ENCODE assay signal across 2 mouse cellular contexts in genomic region chr5:135362572-135362971, GRCm38 (mm10).
TF ChIP-seq lines count a peak whose summit lies in the region.

No protein-coding gene starts in this region.

TF ChIP-seq in CH12.LX, 34 proteins besides CTCF, POLR2A, EP300 and RAD21:
- TF ChIP-seq NELFE (IDR thresholded peaks at IDR 0.05; ENCODE audit: low read depth, low read length) (no peak), MAFK (IDR thresholded peaks at IDR 0.05; ENCODE audit: insufficient replicate concordance, low read length) (peak; percentile 72)

TF ChIP-seq in MEL, 35 proteins besides CTCF, POLR2A, EP300 and RAD21:
- TF ChIP-seq NRF1 (IDR thresholded peaks at IDR 0.05; ENCODE audit: insufficient read depth, low read depth, low read length, poor library complexity, severe bottlenecking) (no peak), MEF2A (IDR thresholded peaks at IDR 0.05; ENCODE audit: extremely low read depth, insufficient replicate concordance, low read depth, low read length, poor library complexity, severe bottlenecking) (no peak), MAFK (IDR thresholded peaks at IDR 0.05; ENCODE audit: borderline replicate concordance, low read depth, low read length) (0 out of 2 replicates have a peak, but pooled peaks have one; percentile 19), CHD1 (IDR thresholded peaks at IDR 0.05; ENCODE audit: low read depth, low read length) (no peak), MAZ (IDR thresholded peaks at IDR 0.05; ENCODE audit: low read depth, low read length) (no peak), ZNF384 (IDR thresholded peaks at IDR 0.05; ENCODE audit: low read depth, low read length) (no peak), BHLHE40 (IDR thresholded peaks at IDR 0.05; ENCODE audit: borderline replicate concordance, low read depth, low read length) (no peak), POLR2AphosphoS2 (IDR thresholded peaks at IDR 0.05; ENCODE audit: low read length) (no peak), USF2 (IDR thresholded peaks at IDR 0.05; ENCODE audit: borderline replicate concordance in 1 of 2, insufficient read depth in 1 of 2, low read depth in 1 of 2, low read length in 2 of 2) (no peak)
